Mouse (Mus musculus) cortical plate, adult 2 months (tissue): ENCODE results near the gene Pcnt.

Source experiments
- CTCF ChIP-seq: fragments of 200-500 bp; IDR thresholded peaks from 2 replicates; pipeline ENCODE4 v1.5.1; 2011; ENCODE audit warnings: mild to moderate bottlenecking, control low read depth, low read length; ENCODE audit not compliant: insufficient read depth; ENCODE audit errors: extremely low read depth
- POLR2A ChIP-seq: fragments of 200-500 bp; IDR thresholded peaks from 2 replicates; pipeline ENCODE4 v1.6.1; 2011; ENCODE audit warnings: mild to moderate bottlenecking, low read length, control low read depth; ENCODE audit not compliant: insufficient read depth; ENCODE audit errors: extremely low read depth

- no peak for TF ChIP-seq CTCF
- TF ChIP-seq POLR2A: peak; percentile 63; the same call in 1 of the 2 replicates
Measured at GRCm38 (mm10) chr10:76344711-76345539, 97.7 kb downstream of the Pcnt start, which contains the start of gene Dip2a.
